9 mouse cellular contexts compared by ENCODE assay signal in genomic region chr3:57912650-57913343, GRCm38 (mm10).
DNase-seq lines count a peak whose midpoint lies in the region; ATAC-seq and TF ChIP-seq lines count a peak whose summit lies in the region.
"Had no signal": no experiment of that assay in that cellular context is flagged by ENCODE, and none has a peak within 500 bp of the region (broad histone marks: within the 10 kb centered on the region; RNA-seq: fewer than 3 reads in every experiment).

No protein-coding gene starts in this region.

- DNase-seq in kidney, adult 11 months, result no peak
- peak; percentile 63 for DNase-seq in brain, embryonic 14.5 days (ENCODE audit: low read depth)
- DNase-seq in ovary, adult 18-20 months (ENCODE audit: low spot score), result no peak
- no peak for DNase-seq in thymus, postnatal 0 days (ENCODE audit: low spot score)
- DNase-seq in spleen, postnatal 14 days (ENCODE audit: low spot score in 2 of 2), result no peak

- no peaks in the 10 kb centered on the region for H3K9me3 ChIP-seq in kidney, embryonic 14.5 days (ENCODE audit: control insufficient read depth, low read length)
- peaks cover 13% of the 10 kb centered on the region for H3K9me3 ChIP-seq in E14TG2a.4 (ENCODE audit: low read length)
- H3K9me3 ChIP-seq in hindbrain, embryonic 16.5 days (ENCODE audit: control insufficient read depth, low read length), result no peaks in the 10 kb centered on the region
- H3K9me3 ChIP-seq: stomach, embryonic 15.5 days had no signal

- no peak for ATAC-seq in kidney, embryonic 14.5 days (ENCODE audit: low FRiP score, low TSS enrichment)
- peak; percentile 71 for ATAC-seq in hindbrain, embryonic 16.5 days

- H3K9ac ChIP-seq in kidney, embryonic 14.5 days (ENCODE audit: low read depth, low read length), result no peak overlapping the region
- no peak overlapping the region for H3K9ac ChIP-seq in hindbrain, embryonic 16.5 days (ENCODE audit: low read depth, low read length)
- H3K9ac ChIP-seq: stomach, embryonic 15.5 days had no signal

- H3K27ac ChIP-seq in kidney, embryonic 14.5 days (ENCODE audit: low read depth, low read length), result no peak overlapping the region
- peak overlapping the region; percentile 44; the same call in 1 of the 2 replicates for H3K27ac ChIP-seq in hindbrain, embryonic 16.5 days (ENCODE audit: low read depth, low read length)
- H3K27ac ChIP-seq: stomach, embryonic 15.5 days had no signal

- 0 out of 2 replicates have a peak, but pooled peaks cover 4% of the 10 kb centered on the region for H3K4me1 ChIP-seq in kidney, embryonic 14.5 days (ENCODE audit: control insufficient read depth, insufficient read depth, low read length)
- peaks cover 20% of the 10 kb centered on the region for H3K4me1 ChIP-seq in E14TG2a.4 (replicated peaks; ENCODE audit: low read depth, low read length)
- H3K4me1 ChIP-seq in hindbrain, embryonic 16.5 days (ENCODE audit: control insufficient read depth, insufficient read depth, low read depth, low read length), result no peaks in the 10 kb centered on the region
- H3K4me1 ChIP-seq: stomach, embryonic 15.5 days had no signal

- H3K27me3 ChIP-seq in kidney, embryonic 14.5 days (ENCODE audit: control insufficient read depth, insufficient read depth, low read length), result no peaks in the 10 kb centered on the region
- H3K27me3 ChIP-seq in E14TG2a.4 (ENCODE audit: insufficient read depth, low read length), result no peaks in the 10 kb centered on the region
- no peaks in the 10 kb centered on the region for H3K27me3 ChIP-seq in hindbrain, embryonic 16.5 days (replicated peaks; ENCODE audit: control insufficient read depth, insufficient read depth, low read length)
- H3K27me3 ChIP-seq: stomach, embryonic 15.5 days had no signal

- H3K4me2 ChIP-seq in kidney, embryonic 14.5 days (replicated peaks; ENCODE audit: low read depth, low read length), result peak overlapping the region; percentile 29; the same call in 1 of the 2 replicates
- H3K4me2 ChIP-seq in hindbrain, embryonic 16.5 days (ENCODE audit: low read length), result peak overlapping the region; percentile 36

- no peak for TF ChIP-seq POLR2A in brain, embryonic 14.5 days (IDR thresholded peaks at IDR 0.05; ENCODE audit: borderline replicate concordance, extremely low read depth, insufficient read depth, insufficient read length, poor library complexity, severe bottlenecking)

- H3K36me3 ChIP-seq in kidney, embryonic 14.5 days (ENCODE audit: control insufficient read depth, insufficient read depth, low read length), result no peaks in the 10 kb centered on the region
- no peaks in the 10 kb centered on the region for H3K36me3 ChIP-seq in E14TG2a.4 (ENCODE audit: insufficient read depth, low read length)
- H3K36me3 ChIP-seq in hindbrain, embryonic 16.5 days (ENCODE audit: control insufficient read depth, insufficient read depth, low read length), result no peaks in the 10 kb centered on the region
- H3K36me3 ChIP-seq: stomach, embryonic 15.5 days had no signal

- 62% methylated on average over 7 of the region's 7 CpGs for WGBS in kidney, embryonic 14.5 days
- 48% methylated on average over 7 of the region's 7 CpGs for WGBS in hindbrain, embryonic 16.5 days

- H3K4me3 ChIP-seq in kidney, embryonic 14.5 days (ENCODE audit: low read length), result no peak overlapping the region
- H3K4me3 ChIP-seq in E14TG2a.4 (replicated peaks; ENCODE audit: low read length), result peak overlapping the region; percentile 50; the same call in 1 of the 2 replicates
- no peak overlapping the region for H3K4me3 ChIP-seq in hindbrain, embryonic 16.5 days (ENCODE audit: low read length)
- H3K4me3 ChIP-seq: stomach, embryonic 15.5 days had no signal

- peak; percentile 22 for TF ChIP-seq CTCF in E14TG2a.4 (conservative IDR thresholded peaks at IDR 0.05; ENCODE audit: low read length)
- TF ChIP-seq CTCF in brain, embryonic 14.5 days (IDR thresholded peaks at IDR 0.05; ENCODE audit: borderline replicate concordance, extremely low read depth, insufficient read depth, insufficient read length), result peak; percentile 26; the same call in 1 of the 2 replicates
